Mouse (Mus musculus): Measurements from ENCODE around the gene Shf. TPM values are rescaled to one million over a fixed set of nuclear protein-coding genes. Genes with fewer than 3 reads are reported as not detected.
A peak's percentile ranks its signal among the peaks of the same experiment; 100 is the strongest.
"Not testable (repeated sequence)": the region's sequence is repeated elsewhere in the genome, so short reads cannot be mapped to it uniquely, and the experiment has no call there.

Shf gene
- polyA plus RNA-seq (2015; fragmentation: Nextera tagmentation; extraction: Ambion mirVana), result 6.6 and 9.5 TPM in 2 replicates

DNA sequence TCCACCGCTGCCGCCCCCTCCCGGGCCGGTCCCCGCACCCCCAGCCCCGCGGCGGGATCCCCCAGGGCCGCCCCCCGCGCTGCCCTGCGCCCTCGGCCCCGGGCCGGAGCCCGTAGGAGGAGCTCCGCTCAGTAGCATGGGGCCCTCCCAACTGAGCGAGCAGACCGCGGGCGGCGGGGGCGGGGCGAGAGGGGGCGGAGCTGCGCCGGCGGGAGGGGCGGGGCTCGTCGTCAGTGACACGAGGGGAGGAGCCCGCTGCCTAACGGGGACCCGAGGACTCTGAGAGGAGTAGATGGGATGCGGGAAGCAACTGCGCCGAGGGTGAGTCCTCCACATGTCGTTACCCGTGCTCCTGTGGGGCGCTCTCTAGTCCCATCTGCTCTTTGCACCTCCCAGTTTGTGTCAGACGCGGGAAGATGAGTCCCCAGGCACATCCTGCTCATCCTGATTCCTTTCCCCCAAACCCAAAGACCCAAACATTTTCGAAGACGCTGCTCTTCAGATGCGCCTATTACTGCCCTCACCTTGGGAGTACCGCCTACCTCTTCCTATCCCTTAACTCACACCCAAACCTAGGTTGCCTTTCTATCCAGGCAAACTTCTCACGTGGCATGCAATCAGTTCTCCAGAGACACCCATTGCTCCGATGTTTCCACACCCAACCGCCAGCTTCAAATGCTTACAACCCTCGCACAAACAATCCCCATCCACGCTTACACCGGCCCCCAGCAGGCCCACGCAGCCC lies at the start of gene Shf:
TSS of gene Shf (minus strand) at position 168 of the 745 bp plus-strand sequence.
- Histone ChIP-seq H3K27ac (ENCODE audit: low read length) (peak within 1 kb of the TSS; percentile 48), H3K9ac (replicated peaks; ENCODE audit: low read depth, low read length) (peak within 1 kb of the TSS; percentile 88), H3K4me2 (ENCODE audit: low read length) (peak within 1 kb of the TSS; percentile 70), H3K4me1 (replicated peaks; ENCODE audit: control insufficient read depth, insufficient read depth, low read length) (peaks cover 36% of the 10 kb centered on the region), H3K4me3 (replicated peaks; ENCODE audit: low read length) (peak within 1 kb of the TSS; percentile 81), H3K27me3 (replicated peaks; ENCODE audit: control insufficient read depth, insufficient read depth, low read length) (0 out of 2 replicates have a peak, but pooled peaks cover 6% of the 10 kb centered on the region), H3K36me3 (ENCODE audit: control insufficient read depth, insufficient read depth) (no peaks in the 10 kb centered on the region), H3K9me3 (ENCODE audit: control insufficient read depth, low read length) (no peaks in the 10 kb centered on the region)
- peak; percentile 95 for ATAC-seq
- WGBS, result 1% methylated on average over 39 of the region's 54 CpGs

DNA sequence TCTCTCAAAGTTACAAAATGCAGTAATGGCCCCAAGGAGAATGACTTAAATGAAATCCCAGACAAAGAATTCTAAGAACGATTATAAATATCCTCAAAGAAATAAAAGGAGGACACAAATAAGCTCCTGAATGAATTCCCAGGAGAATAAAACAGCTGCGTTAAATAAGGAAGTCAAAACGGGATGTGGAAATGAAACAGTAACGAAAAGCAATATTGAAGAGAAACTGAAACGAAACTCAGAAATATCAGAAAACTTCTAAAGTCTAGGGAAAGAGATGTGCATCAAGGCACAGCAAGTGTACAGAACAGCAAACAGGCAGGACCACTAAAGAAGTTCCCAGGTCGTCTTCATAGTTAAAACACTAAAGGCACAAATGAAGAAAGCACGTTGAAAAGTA lies 40.0 kb upstream of the Shf start:
- 80% methylated on average over 7 of the region's 7 CpGs for WGBS
- no peak for ATAC-seq
- H3K9ac ChIP-seq (replicated peaks; ENCODE audit: low read depth, low read length), result no peak overlapping the region

DNA sequence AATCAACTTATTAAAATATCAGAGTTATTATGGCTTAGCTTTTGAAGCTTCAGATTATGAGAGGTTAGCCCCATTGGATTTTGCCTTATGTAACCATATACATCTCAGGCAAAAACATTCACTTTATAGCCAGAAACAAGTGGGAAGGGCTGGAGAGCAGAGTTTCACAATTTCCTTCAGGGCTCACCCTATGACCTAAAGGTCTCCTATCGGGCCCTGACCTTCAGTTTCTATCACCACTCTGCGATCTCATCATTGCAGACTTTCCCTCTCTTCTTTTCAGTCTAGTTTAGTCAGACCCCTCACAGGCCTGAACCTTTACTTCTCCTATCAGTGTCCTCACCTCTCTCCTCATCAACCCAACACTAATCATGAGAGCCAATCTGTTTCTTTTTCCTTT lies 38.6 kb upstream of the Shf start:
- Histone ChIP-seq H3K27ac (ENCODE audit: low read length) (no peak overlapping the region), H3K4me1 (replicated peaks; ENCODE audit: control insufficient read depth, insufficient read depth, low read length) (no peaks in the 10 kb centered on the region), H3K27me3 (replicated peaks; ENCODE audit: control insufficient read depth, insufficient read depth, low read length) (no peaks in the 10 kb centered on the region), H3K36me3 (ENCODE audit: control insufficient read depth, insufficient read depth) (no peaks in the 10 kb centered on the region), H3K9me3 (ENCODE audit: control insufficient read depth, low read length) (no peaks in the 10 kb centered on the region), H3K9ac (replicated peaks; ENCODE audit: low read depth, low read length) (no peak overlapping the region), H3K4me2 (ENCODE audit: low read length) (no peak overlapping the region), H3K4me3 (replicated peaks; ENCODE audit: low read length) (no peak overlapping the region)
- WGBS, result 90% methylated on average over 2 of the region's 2 CpGs
- no peak for ATAC-seq

More for the DNA sequence above, 40.0 kb upstream of the Shf start:
- Histone ChIP-seq H3K4me1 (replicated peaks; ENCODE audit: control insufficient read depth, insufficient read depth, low read length) (no peaks in the 10 kb centered on the region), H3K27me3 (replicated peaks; ENCODE audit: control insufficient read depth, insufficient read depth, low read length) (no peaks in the 10 kb centered on the region), H3K4me3 (replicated peaks; ENCODE audit: low read length) (no peak overlapping the region), H3K27ac (ENCODE audit: low read length) (no peak overlapping the region), H3K36me3 (ENCODE audit: control insufficient read depth, insufficient read depth) (no peaks in the 10 kb centered on the region), H3K9me3 (ENCODE audit: control insufficient read depth, low read length) (no peaks in the 10 kb centered on the region), H3K4me2 (ENCODE audit: low read length) (no peak overlapping the region)

DNA sequence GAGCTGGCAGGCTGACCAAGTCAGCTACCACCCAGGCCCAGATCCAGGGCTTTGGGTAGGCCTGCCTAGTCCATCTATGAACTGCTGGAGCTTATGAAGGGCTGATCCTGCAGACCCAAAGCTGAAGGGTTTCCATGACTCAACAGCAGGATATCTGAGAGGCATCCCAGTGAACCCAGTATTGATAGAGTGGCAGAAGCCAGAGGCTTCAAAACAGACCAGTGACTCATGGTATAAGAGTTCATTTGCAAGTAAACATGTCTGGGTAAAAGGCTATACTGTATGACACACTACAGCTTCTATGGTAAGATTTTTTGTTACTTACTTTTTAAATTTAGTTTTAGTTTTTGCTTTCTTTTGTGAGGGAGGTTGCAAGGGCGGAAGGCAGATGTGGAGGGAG lies 27.2 kb upstream of the Shf start:
- no peaks in the 10 kb centered on the region for H3K4me1 ChIP-seq (replicated peaks; ENCODE audit: control insufficient read depth, insufficient read depth, low read length)
- 96% methylated on average over 1 of the region's 1 CpGs for WGBS
- no peak overlapping the region for H3K9ac ChIP-seq (replicated peaks; ENCODE audit: low read depth, low read length)

DNA sequence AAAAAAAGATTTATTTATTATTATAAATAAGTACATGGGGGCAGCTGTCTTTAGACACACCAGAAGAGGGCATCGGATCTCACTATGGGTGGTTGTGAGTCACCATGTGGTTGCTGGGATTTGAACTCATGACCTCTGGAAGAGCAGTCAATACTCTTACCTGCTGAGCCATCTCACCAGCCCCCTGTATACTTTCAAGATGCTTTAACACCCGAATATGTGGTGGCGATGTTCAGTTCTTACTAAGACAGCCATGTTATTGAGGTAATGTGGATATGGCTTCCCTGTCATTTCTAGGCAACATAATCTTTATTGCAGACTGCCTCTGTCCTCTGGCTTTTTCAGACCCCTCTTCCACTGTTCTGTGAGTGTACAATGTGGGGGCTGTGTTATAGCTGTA lies 18.2 kb upstream of the Shf start:
- not testable (repeated sequence) for H3K27ac ChIP-seq (ENCODE audit: low read length); H3K4me2 ChIP-seq (ENCODE audit: low read length); H3K4me1 ChIP-seq (replicated peaks; ENCODE audit: control insufficient read depth, insufficient read depth, low read length); H3K36me3 ChIP-seq (ENCODE audit: control insufficient read depth, insufficient read depth); H3K27me3 ChIP-seq (replicated peaks; ENCODE audit: control insufficient read depth, insufficient read depth, low read length); H3K9me3 ChIP-seq (ENCODE audit: control insufficient read depth, low read length); ATAC-seq; H3K9ac ChIP-seq (replicated peaks; ENCODE audit: low read depth, low read length); H3K4me3 ChIP-seq (replicated peaks; ENCODE audit: low read length)
- 95% methylated on average over 3 of the region's 3 CpGs for WGBS

More for the DNA sequence above, 27.2 kb upstream of the Shf start:
- no peak overlapping the region for H3K4me3 ChIP-seq (replicated peaks; ENCODE audit: low read length)
- H3K27me3 ChIP-seq (replicated peaks; ENCODE audit: control insufficient read depth, insufficient read depth, low read length), result no peaks in the 10 kb centered on the region
- no peak overlapping the region for H3K27ac ChIP-seq (ENCODE audit: low read length)
- H3K9me3 ChIP-seq (ENCODE audit: control insufficient read depth, low read length), result no peaks in the 10 kb centered on the region
- ATAC-seq, result no peak
- no peaks in the 10 kb centered on the region for H3K36me3 ChIP-seq (ENCODE audit: control insufficient read depth, insufficient read depth)
- no peak overlapping the region for H3K4me2 ChIP-seq (ENCODE audit: low read length)

DNA sequence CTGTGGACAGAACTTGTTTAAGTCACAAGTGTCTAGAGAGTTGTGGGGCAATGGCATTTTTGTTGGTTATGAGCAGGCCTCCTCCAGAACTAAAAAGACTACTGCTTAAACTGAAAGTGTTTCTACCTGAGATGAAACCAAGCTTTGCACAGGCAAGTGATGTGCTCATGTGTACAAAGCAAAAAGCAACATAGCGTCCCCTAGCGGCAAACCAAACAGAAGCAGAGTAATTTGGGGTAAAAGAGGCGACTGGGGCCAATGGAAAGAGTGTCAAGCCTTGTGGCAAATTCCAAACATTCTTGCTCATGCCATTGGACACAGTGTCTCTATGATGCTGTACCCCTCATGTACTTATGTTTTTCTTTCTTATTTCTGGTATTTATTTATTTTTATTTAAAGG lies 16.1 kb upstream of the Shf start:
- 44% methylated on average over 3 of the region's 3 CpGs for WGBS
- H3K27me3 ChIP-seq (replicated peaks; ENCODE audit: control insufficient read depth, insufficient read depth, low read length), result no peaks in the 10 kb centered on the region
- H3K36me3 ChIP-seq (ENCODE audit: control insufficient read depth, insufficient read depth), result no peaks in the 10 kb centered on the region
- H3K9me3 ChIP-seq (ENCODE audit: control insufficient read depth, low read length), result no peaks in the 10 kb centered on the region
- H3K27ac ChIP-seq (ENCODE audit: low read length), result no peak overlapping the region
- H3K4me3 ChIP-seq (replicated peaks; ENCODE audit: low read length), result no peak overlapping the region
- H3K4me2 ChIP-seq (ENCODE audit: low read length), result no peak overlapping the region
- ATAC-seq, result no peak
- H3K9ac ChIP-seq (replicated peaks; ENCODE audit: low read depth, low read length), result no peak overlapping the region
- no peaks in the 10 kb centered on the region for H3K4me1 ChIP-seq (replicated peaks; ENCODE audit: control insufficient read depth, insufficient read depth, low read length)

DNA sequence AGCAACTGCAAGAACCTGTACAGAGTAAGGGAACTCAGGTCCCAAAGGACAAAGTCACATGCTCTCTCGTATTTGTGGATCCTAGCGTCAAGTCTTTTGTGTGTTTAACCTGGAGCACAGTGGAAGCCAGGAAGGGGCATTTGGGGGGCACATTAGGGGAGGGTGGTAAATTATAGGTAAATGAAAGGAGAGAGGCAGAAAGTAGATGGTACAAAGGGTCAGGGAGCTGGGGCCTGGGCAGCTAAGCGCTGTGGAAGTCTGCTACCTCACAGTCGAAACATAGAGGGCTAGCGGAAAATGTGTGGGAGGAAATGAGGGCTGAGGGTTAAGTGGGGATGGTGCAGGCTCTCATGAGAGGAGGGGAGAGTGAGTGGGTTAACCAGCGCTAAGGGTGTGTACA lies 13.2 kb upstream of the Shf start:
- Histone ChIP-seq H3K9ac (replicated peaks; ENCODE audit: low read depth, low read length) (no peak overlapping the region), H3K36me3 (ENCODE audit: control insufficient read depth, insufficient read depth) (no peaks in the 10 kb centered on the region), H3K27me3 (replicated peaks; ENCODE audit: control insufficient read depth, insufficient read depth, low read length) (no peaks in the 10 kb centered on the region), H3K27ac (ENCODE audit: low read length) (no peak overlapping the region), H3K4me1 (replicated peaks; ENCODE audit: control insufficient read depth, insufficient read depth, low read length) (0 out of 2 replicates have a peak, but pooled peaks cover 2% of the 10 kb centered on the region), H3K4me3 (replicated peaks; ENCODE audit: low read length) (no peak overlapping the region), H3K9me3 (ENCODE audit: control insufficient read depth, low read length) (no peaks in the 10 kb centered on the region), H3K4me2 (ENCODE audit: low read length) (no peak overlapping the region)
- no peak for ATAC-seq
- WGBS, result 86% methylated on average over 6 of the region's 6 CpGs

DNA sequence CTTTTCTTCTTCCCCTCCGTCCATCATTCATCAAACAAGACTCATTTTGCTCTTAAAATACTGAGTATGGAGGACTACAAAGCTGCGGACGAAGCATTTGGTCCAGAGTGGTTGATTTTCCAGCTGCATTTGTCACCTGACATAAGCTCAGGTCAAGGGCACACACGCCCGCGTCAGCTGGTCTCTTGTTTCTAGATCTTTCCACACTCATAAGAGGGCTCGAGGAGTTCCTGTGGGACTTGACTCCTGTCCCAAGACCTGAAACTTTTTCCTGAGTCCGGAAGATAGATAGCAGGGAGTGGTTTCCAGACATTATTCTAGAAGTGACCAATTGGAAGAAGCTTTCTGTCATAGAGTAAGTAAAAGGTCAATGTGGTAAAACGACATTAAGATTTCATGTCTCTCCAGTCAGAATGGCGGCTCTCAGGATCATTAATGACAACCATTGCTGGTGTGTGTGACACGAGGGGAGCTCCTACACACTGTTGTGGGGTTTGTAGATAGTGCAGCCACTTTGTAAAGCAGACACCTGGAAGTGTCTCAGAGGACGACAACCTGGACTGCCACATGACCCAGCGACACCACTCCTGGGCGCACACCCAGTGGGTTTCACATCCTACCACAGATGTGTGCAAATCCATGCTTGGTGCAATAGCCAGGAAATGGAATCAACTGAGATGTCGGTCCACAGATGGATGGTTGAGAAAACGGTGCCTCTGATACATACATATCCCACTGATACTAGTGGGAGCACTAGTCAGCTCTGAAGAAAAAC lies 12.6 kb upstream of the Shf start:
- 0 out of 2 replicates have a peak, but pooled peaks cover 2% of the 10 kb centered on the region for H3K4me1 ChIP-seq (replicated peaks; ENCODE audit: control insufficient read depth, insufficient read depth, low read length)
- no peaks in the 10 kb centered on the region for H3K36me3 ChIP-seq (ENCODE audit: control insufficient read depth, insufficient read depth)
- no peak overlapping the region for H3K27ac ChIP-seq (ENCODE audit: low read length)
- H3K4me3 ChIP-seq (replicated peaks; ENCODE audit: low read length), result no peak overlapping the region
- 79% methylated on average over 16 of the region's 16 CpGs for WGBS
- no peak for ATAC-seq
- H3K9ac ChIP-seq (replicated peaks; ENCODE audit: low read depth, low read length), result no peak overlapping the region
- H3K27me3 ChIP-seq (replicated peaks; ENCODE audit: control insufficient read depth, insufficient read depth, low read length), result no peaks in the 10 kb centered on the region
- H3K4me2 ChIP-seq (ENCODE audit: low read length), result no peak overlapping the region
- no peaks in the 10 kb centered on the region for H3K9me3 ChIP-seq (ENCODE audit: control insufficient read depth, low read length)

DNA sequence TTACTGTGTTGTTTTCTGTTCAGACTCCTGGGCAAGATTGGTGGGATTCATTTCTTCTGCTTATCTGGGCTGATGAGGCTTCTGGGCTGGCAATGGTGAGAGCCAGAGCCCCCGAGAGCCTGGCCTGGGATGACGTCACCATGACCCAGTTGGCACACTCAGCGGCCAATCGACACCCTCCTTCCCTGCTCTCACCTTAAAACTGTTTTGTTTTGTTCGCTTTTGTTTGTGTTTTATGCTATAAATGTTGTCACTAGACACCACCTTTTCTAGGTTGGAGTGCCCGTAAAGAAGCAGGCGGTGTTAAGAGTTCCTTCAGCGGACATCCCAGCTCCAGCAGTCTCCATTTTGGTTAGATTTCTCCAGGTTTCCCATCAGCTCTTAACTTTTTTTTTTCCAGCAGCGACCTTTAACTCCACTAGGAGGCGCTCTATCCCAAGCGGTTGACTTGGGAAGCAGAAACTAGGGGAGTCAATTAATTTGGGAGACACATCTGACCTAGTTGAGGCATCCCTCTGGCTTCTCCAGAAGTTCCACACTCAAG lies 11.9 kb upstream of the Shf start:
- Histone ChIP-seq H3K9me3 (ENCODE audit: control insufficient read depth, low read length) (no peaks in the 10 kb centered on the region), H3K36me3 (ENCODE audit: control insufficient read depth, insufficient read depth) (no peaks in the 10 kb centered on the region), H3K4me3 (replicated peaks; ENCODE audit: low read length) (no peak overlapping the region), H3K4me1 (replicated peaks; ENCODE audit: control insufficient read depth, insufficient read depth, low read length) (peaks cover 6% of the 10 kb centered on the region), H3K9ac (replicated peaks; ENCODE audit: low read depth, low read length) (no peak overlapping the region), H3K27me3 (replicated peaks; ENCODE audit: control insufficient read depth, insufficient read depth, low read length) (no peaks in the 10 kb centered on the region), H3K27ac (ENCODE audit: low read length) (no peak overlapping the region), H3K4me2 (ENCODE audit: low read length) (peak overlapping the region; percentile 25)
- no peak for ATAC-seq
- 8% methylated on average over 11 of the region's 11 CpGs for WGBS
